Mouse (Mus musculus): ENCODE data around the gene Appl2. TPM values are rescaled to one million over a fixed set of nuclear protein-coding genes. Genes with fewer than 3 reads are reported as not detected.
"Not testable (repeated sequence)": the region's sequence is repeated elsewhere in the genome, so short reads cannot be mapped to it uniquely, and the experiment has no call there.

The Appl2 gene
- polyA plus RNA-seq (2015; fragmentation: Nextera tagmentation; extraction: Ambion mirVana): 54.1 and 59.6 TPM in 2 replicates

GRCm38 (mm10) chr10:83648131-83649020, at the start of gene Appl2:
Gene Appl2 (minus strand): TSS chr10:83648738.
- WGBS: under 1% methylated on average over 59 of the region's 59 CpGs
- H3K4me3 ChIP-seq: peak within 1 kb of the TSS; percentile 97
- ATAC-seq (replicated peaks): peak; percentile 98

GRCm38 (mm10) chr10:83696226-83696625, 47.7 kb upstream of the Appl2 start:
- H3K4me3 ChIP-seq: no peak overlapping the region
- H3K9ac ChIP-seq: no peak overlapping the region
- no peaks in the 10 kb centered on the region for H3K27me3 ChIP-seq (replicated peaks)
- no peaks in the 10 kb centered on the region for H3K4me1 ChIP-seq
- WGBS: 91% methylated on average over 4 of the region's 4 CpGs
- no peak overlapping the region for H3K27ac ChIP-seq
- ATAC-seq (replicated peaks): no peak
- no peaks in the 10 kb centered on the region for H3K36me3 ChIP-seq (replicated peaks)
- no peak overlapping the region for H3K4me2 ChIP-seq
- no peaks in the 10 kb centered on the region for H3K9me3 ChIP-seq

More at GRCm38 (mm10) chr10:83648131-83649020, at the start of gene Appl2:
- H3K9ac ChIP-seq: peak within 1 kb of the TSS; percentile 91
- H3K27me3 ChIP-seq (replicated peaks): no peaks in the 10 kb centered on the region
- H3K9me3 ChIP-seq: no peaks in the 10 kb centered on the region
- peaks cover 46% of the 10 kb centered on the region for H3K4me1 ChIP-seq
- peak within 1 kb of the TSS; percentile 74 for H3K4me2 ChIP-seq
- H3K36me3 ChIP-seq (replicated peaks): no peaks in the 10 kb centered on the region
- peak within 1 kb of the TSS; percentile 86 for H3K27ac ChIP-seq

DNA sequence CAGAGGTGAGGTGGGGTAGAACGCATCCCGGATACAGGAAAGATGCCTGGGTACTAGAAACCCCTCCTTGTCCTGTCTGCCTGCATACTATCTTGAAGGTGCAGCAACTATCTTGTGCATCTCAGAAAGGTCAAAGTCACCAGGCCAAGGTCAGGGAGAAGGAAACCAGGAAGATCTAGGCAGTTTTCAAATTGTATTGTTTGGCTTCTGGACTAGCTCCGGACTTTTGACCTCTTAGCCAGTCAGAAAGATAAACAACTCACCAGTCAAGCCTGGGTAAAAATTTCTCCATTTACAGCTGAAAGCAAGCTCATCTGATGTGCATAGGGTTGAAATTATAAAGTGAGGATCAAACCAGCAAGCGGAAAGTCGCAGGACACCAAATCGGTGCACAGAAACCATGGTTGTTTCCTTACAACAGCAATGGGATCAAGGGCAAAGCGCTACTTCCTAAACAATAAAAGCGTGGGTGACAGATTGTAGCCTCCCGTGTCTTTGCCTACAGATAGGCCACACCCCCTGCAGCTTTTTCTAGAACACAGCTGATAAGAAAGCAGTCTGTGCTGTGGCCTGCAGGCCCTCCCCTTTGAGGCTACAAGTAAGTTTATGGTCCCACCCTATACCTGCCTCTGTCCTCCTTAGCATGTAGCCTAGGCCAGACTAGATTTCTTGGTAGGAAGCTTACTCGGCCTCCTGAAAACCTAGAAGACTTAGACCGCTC, 43.8 kb upstream of the Appl2 start:
- no peak for ATAC-seq (replicated peaks)
- Histone ChIP-seq H3K27me3 (replicated peaks) (no peaks in the 10 kb centered on the region), H3K36me3 (replicated peaks) (no peaks in the 10 kb centered on the region), H3K9me3 (no peaks in the 10 kb centered on the region), H3K4me1 (no peaks in the 10 kb centered on the region), H3K4me3 (no peak overlapping the region), H3K4me2 (no peak overlapping the region), H3K9ac (no peak overlapping the region), H3K27ac (no peak overlapping the region)
- WGBS: 89% methylated on average over 11 of the region's 11 CpGs

- no peaks in the 10 kb centered on the region for H3K27me3 ChIP-seq (replicated peaks)
- WGBS: 80% methylated on average over 2 of the region's 2 CpGs
- no peak overlapping the region for H3K9ac ChIP-seq
These were observed 39.7 kb upstream of the Appl2 start for GRCm38 (mm10) chr10:83688215-83688614.

DNA sequence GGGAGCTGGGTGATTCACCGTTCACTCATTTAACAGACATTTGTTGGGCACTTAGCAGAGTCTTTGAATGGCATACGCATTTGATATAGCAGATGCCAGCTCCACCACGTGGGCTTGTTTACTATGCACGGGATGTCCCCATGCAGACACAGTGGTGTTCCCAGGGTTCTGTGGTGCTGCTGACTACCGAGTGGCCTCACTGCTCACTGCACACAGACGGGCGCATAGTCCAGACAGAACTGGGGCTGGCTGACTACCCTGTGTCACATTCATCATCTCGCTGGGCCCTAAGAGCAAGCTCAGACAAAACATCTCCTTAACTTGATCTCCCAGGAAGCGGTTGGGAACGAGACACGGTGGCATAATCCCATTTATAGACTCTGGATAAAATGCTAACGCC, 32.8 kb upstream of the Appl2 start:
- Histone ChIP-seq H3K4me2 (no peak overlapping the region), H3K4me3 (no peak overlapping the region), H3K27me3 (replicated peaks) (no peaks in the 10 kb centered on the region), H3K27ac (no peak overlapping the region), H3K36me3 (replicated peaks) (no peaks in the 10 kb centered on the region), H3K9me3 (no peaks in the 10 kb centered on the region), H3K9ac (no peak overlapping the region), H3K4me1 (no peaks in the 10 kb centered on the region)
- peak; percentile 72; the same call in 1 of the 2 replicates for ATAC-seq (replicated peaks)
- WGBS: 56% methylated on average over 12 of the region's 12 CpGs

More at GRCm38 (mm10) chr10:83688215-83688614, 39.7 kb upstream of the Appl2 start:
- Histone ChIP-seq H3K36me3 (replicated peaks) (no peaks in the 10 kb centered on the region), H3K9me3 (no peaks in the 10 kb centered on the region), H3K4me1 (no peaks in the 10 kb centered on the region), H3K4me2 (no peak overlapping the region), H3K4me3 (no peak overlapping the region), H3K27ac (no peak overlapping the region)
- ATAC-seq (replicated peaks): no peak

DNA sequence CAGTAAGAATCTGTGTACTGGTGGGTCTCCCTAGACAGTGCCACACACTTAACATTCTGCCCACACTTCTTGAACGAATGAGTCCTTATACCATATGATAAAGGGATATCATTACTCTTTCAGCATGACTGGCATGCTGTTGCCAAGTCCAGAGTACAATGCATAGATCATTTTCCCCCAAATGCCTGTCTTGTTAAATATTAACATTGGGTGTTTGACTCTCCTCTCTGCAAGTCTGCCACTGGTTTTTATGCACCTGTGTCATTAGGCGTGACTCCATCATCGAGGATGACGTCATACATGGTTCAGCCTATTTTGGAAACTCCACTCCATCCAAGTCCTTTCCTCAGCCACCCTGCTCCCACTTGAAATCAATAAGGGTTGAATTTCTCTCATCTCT, 18.0 kb upstream of the Appl2 start:
- no peak for ATAC-seq (replicated peaks)

GRCm38 (mm10) chr10:83661925-83662324, 13.4 kb upstream of the Appl2 start:
- H3K4me1 ChIP-seq: no peaks in the 10 kb centered on the region
- H3K36me3 ChIP-seq (replicated peaks): no peaks in the 10 kb centered on the region
- H3K27ac ChIP-seq: no peak overlapping the region
- no peak for ATAC-seq (replicated peaks)
- no peaks in the 10 kb centered on the region for H3K9me3 ChIP-seq
- H3K4me3 ChIP-seq: no peak overlapping the region
- H3K4me2 ChIP-seq: no peak overlapping the region
- 85% methylated on average over 8 of the region's 8 CpGs for WGBS
- no peaks in the 10 kb centered on the region for H3K27me3 ChIP-seq (replicated peaks)
- H3K9ac ChIP-seq: no peak overlapping the region

More for the DNA sequence above, 18.0 kb upstream of the Appl2 start:
- Histone ChIP-seq H3K36me3 (replicated peaks) (no peaks in the 10 kb centered on the region), H3K4me2 (no peak overlapping the region), H3K27me3 (replicated peaks) (no peaks in the 10 kb centered on the region), H3K9ac (no peak overlapping the region), H3K9me3 (no peaks in the 10 kb centered on the region), H3K4me3 (no peak overlapping the region), H3K27ac (no peak overlapping the region), H3K4me1 (no peaks in the 10 kb centered on the region)
- WGBS: 92% methylated on average over 4 of the region's 4 CpGs

GRCm38 (mm10) chr10:83660605-83661004, 12.1 kb upstream of the Appl2 start:
- WGBS: 69% methylated on average over 4 of the region's 4 CpGs

DNA sequence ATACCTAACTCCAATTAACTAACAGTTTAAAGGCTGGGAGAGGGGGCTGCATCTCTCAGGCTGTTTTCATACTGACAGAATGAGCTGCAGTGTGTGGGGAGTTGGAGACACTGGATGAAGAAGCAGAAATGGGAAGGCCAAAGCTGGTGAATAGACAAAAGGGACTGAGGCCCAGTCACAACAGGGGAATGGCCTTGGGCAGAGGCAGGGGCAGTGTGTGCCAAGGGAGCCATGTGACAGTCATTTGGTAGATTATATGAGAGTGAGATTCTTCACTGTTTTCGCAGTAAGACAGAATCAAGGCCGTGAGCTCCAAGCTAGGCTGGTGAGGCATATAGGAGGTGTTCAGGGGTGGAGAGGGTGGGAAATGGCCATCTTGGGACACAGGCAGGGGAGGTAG, 6.1 kb upstream of the Appl2 start:
- no peaks in the 10 kb centered on the region for H3K4me1 ChIP-seq

More at GRCm38 (mm10) chr10:83660605-83661004, 12.1 kb upstream of the Appl2 start:
- Histone ChIP-seq H3K4me1 (no peaks in the 10 kb centered on the region), H3K4me3 (no peak overlapping the region), H3K9me3 (no peaks in the 10 kb centered on the region), H3K9ac (no peak overlapping the region), H3K27me3 (replicated peaks) (no peaks in the 10 kb centered on the region), H3K4me2 (no peak overlapping the region), H3K36me3 (replicated peaks) (no peaks in the 10 kb centered on the region), H3K27ac (no peak overlapping the region)
- ATAC-seq (replicated peaks): no peak

DNA sequence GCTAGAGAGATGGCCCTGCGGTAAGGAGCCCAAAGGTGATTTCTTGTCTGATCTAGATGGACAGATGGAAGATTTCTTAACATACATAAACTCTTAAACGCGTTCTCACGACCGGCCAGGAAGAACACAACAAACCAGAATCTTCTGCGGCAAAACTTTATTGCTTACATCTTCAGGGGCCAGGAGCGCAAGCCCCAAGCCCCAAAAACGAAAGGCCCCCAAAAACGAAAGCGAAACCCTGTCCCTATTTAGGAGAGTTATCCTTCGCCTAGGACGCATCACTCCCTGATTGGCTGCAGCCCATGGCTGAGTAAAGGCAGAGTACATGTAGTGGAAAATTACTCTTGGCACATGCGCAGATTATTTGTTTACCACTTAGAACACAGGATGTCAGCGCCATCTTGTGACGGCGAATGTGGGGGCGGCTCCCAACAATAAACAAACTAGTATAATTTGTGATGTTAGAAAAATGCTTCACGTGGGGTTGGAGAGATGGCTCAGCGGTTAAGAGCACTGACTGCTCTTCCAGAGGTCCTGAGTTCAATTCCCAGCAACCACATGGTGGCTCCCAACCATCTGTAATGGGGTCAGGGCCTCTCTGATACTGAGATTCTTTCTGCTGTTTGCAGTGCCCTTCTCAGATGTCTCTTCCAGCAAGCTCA, 3.8 kb upstream of the Appl2 start:
- not testable (repeated sequence) for H3K27ac ChIP-seq; H3K36me3 ChIP-seq (replicated peaks); ATAC-seq (replicated peaks); H3K9me3 ChIP-seq; H3K4me3 ChIP-seq; H3K27me3 ChIP-seq (replicated peaks); H3K9ac ChIP-seq; H3K4me2 ChIP-seq
- H3K4me1 ChIP-seq: peaks cover 13% of the 10 kb centered on the region
- 91% methylated on average over 19 of the region's 19 CpGs for WGBS

More for the DNA sequence above, 6.1 kb upstream of the Appl2 start:
- no peaks in the 10 kb centered on the region for H3K9me3 ChIP-seq
- no peaks in the 10 kb centered on the region for H3K36me3 ChIP-seq (replicated peaks)
- no peak overlapping the region for H3K4me2 ChIP-seq
- H3K9ac ChIP-seq: no peak overlapping the region
- ATAC-seq (replicated peaks): no peak
- no peak overlapping the region for H3K27ac ChIP-seq
- no peaks in the 10 kb centered on the region for H3K27me3 ChIP-seq (replicated peaks)
- H3K4me3 ChIP-seq: no peak overlapping the region
- WGBS: 92% methylated on average over 2 of the region's 2 CpGs

GRCm38 (mm10) chr10:83649037-83649436, 499 bp upstream of the Appl2 start:
- Histone ChIP-seq H3K9me3 (no peaks in the 10 kb centered on the region), H3K27ac (peak overlapping the region; percentile 86; the same call in 1 of the 2 replicates), H3K4me3 (peak overlapping the region; percentile 97), H3K9ac (peak overlapping the region; percentile 91), H3K4me1 (peaks cover 39% of the 10 kb centered on the region), H3K4me2 (peak overlapping the region; percentile 74), H3K27me3 (replicated peaks) (no peaks in the 10 kb centered on the region), H3K36me3 (replicated peaks) (no peaks in the 10 kb centered on the region)
- 35% methylated on average over 6 of the region's 6 CpGs for WGBS
- peak; percentile 4 for ATAC-seq (replicated peaks)

DNA sequence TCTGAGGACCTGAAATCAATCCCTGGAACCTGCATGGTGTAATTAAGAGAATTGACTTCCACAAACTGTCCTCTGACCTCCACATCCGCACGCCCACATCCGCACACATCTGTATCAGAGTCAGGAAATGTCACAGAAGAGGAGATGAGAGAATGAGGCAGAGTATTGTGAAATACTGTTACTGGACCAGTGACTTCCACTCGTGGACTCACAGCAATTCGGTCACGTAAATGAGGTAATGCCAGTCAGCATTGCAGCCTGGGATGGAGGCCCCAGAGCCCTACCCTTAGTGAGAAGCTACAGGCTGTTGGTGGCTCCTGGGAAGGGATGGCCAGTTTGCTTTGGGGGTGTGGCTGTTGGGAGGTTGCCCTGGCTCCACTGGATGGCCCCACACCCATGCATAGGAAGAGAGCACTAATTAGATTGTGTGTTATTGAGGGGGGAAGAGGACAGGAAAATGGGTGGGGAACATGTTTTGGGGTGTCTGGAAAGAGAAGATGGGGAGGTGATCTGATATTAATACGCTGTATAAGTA, 2.1 kb downstream of the Appl2 start:
- H3K4me2 ChIP-seq: no peak overlapping the region
- no peaks in the 10 kb centered on the region for H3K27me3 ChIP-seq (replicated peaks)
- WGBS: 95% methylated on average over 7 of the region's 7 CpGs
- H3K9ac ChIP-seq: no peak overlapping the region
- H3K27ac ChIP-seq: no peak overlapping the region
- H3K36me3 ChIP-seq (replicated peaks): no peaks in the 10 kb centered on the region
- no peaks in the 10 kb centered on the region for H3K9me3 ChIP-seq
- no peak for ATAC-seq (replicated peaks)
- no peak overlapping the region for H3K4me3 ChIP-seq
- H3K4me1 ChIP-seq: peaks cover 46% of the 10 kb centered on the region

Data from midbrain, embryonic 15.5 days (tissue).